Comparison of ENCODE assay signal across 17 mouse cellular contexts in genomic region chr11:54149791-54150465, GRCm38 (mm10). TPM values are rescaled to one million over a fixed set of nuclear protein-coding genes. Genes with fewer than 3 reads are reported as not detected.
A peak's percentile ranks its signal among the peaks of the same experiment; 100 is the strongest.
DNase-seq lines count a peak whose midpoint lies in the region; ATAC-seq and TF ChIP-seq lines count a peak whose summit lies in the region.
"Had no signal": no experiment of that assay in that cellular context is flagged by ENCODE, and none has a peak within 500 bp of the region (broad histone marks: within the 10 kb centered on the region; RNA-seq: fewer than 3 reads in every experiment).

No protein-coding gene starts in this region.

- H3K9me3 ChIP-seq in forebrain, embryonic 11.5 days (ENCODE audit: control insufficient read depth, low read length) = no peaks in the 10 kb centered on the region
- H3K9me3 ChIP-seq: forebrain, embryonic 12.5 days had no signal

- no peak overlapping the region for H3K27ac ChIP-seq in heart, adult 2 months
- no peak overlapping the region for H3K27ac ChIP-seq in forebrain, embryonic 11.5 days (ENCODE audit: low read depth, low read length)
- H3K27ac ChIP-seq: forebrain, embryonic 12.5 days; hindbrain, embryonic 10.5 days; layer of hippocampus, adult 2 months had no signal

- peak; percentile 8 to 19 for DNase-seq in heart, adult 2 months
- DNase-seq in heart, postnatal 36 days = no peak
- peak; percentile 13 for DNase-seq in lung, postnatal 10 days
- no peak for DNase-seq in lung, adult 18-20 months
- DNase-seq in right cerebral cortex, adult 18-20 months = no peak
- DNase-seq in natural killer cell, adult 2 months (ENCODE audit: low spot score in 2 of 2) = no peak
- no peak for DNase-seq in forebrain, embryonic 11.5 days (ENCODE audit: low spot score)
- DNase-seq: adrenal gland, postnatal 14 days; cerebellum, adult 2 months; gastrocnemius, postnatal 25 days; kidney, adult 9 months; lung, postnatal 4 days had no signal

- intact Hi-C loops in heart, adult 2 months (cut with DNase I) = loop anchor here (5.0 kb wide), 1 partner anchor 57 kb away; no protein-coding TSS in a partner anchor
- intact Hi-C loops in heart, postnatal 36 days (cut with DNase I) = loop anchor here (5.0 kb wide), 2 partner anchors 62 to 202 kb away; no protein-coding TSS in a partner anchor

- H3K36me3 ChIP-seq in heart, adult 2 months (ENCODE audit: control insufficient read depth, insufficient read depth, low read length) = no peaks in the 10 kb centered on the region
- no peaks in the 10 kb centered on the region for H3K36me3 ChIP-seq in forebrain, embryonic 11.5 days (ENCODE audit: control insufficient read depth, insufficient read depth, low read length)
- H3K36me3 ChIP-seq: forebrain, embryonic 12.5 days; hindbrain, embryonic 10.5 days had no signal

- no peaks in the 10 kb centered on the region for H3K27me3 ChIP-seq in heart, adult 2 months (ENCODE audit: control insufficient read depth, insufficient read depth, low read length)
- H3K27me3 ChIP-seq in forebrain, embryonic 11.5 days (ENCODE audit: control insufficient read depth, insufficient read depth, low read length) = no peaks in the 10 kb centered on the region
- H3K27me3 ChIP-seq: forebrain, embryonic 12.5 days had no signal

- H3K4me2 ChIP-seq in forebrain, embryonic 11.5 days (ENCODE audit: low read depth, low read length, severe bottlenecking) = no peak overlapping the region
- H3K4me2 ChIP-seq: forebrain, embryonic 12.5 days had no signal

- TF ChIP-seq POLR2A in heart, adult 2 months (IDR thresholded peaks at IDR 0.05; ENCODE audit: insufficient read depth, low read depth, low read length) = no peak

- 54% methylated on average over 3 of the region's 3 CpGs for WGBS in heart, adult 2 months
- 89% methylated on average over 3 of the region's 3 CpGs for WGBS in forebrain, embryonic 11.5 days

- TF ChIP-seq EP300 in heart, adult 2 months (IDR thresholded peaks at IDR 0.05; ENCODE audit: insufficient read depth, low read depth, low read length) = no peak

- TF ChIP-seq CTCF in heart, adult 2 months (IDR thresholded peaks at IDR 0.05) = no peak

- no peaks in the 10 kb centered on the region for H3K79me2 ChIP-seq in heart, adult 2 months (replicated peaks; ENCODE audit: control insufficient read depth, insufficient read depth, low read length)

- no peak overlapping the region for H3K9ac ChIP-seq in heart, adult 2 months (ENCODE audit: low read depth, low read length)
- H3K9ac ChIP-seq in forebrain, embryonic 11.5 days (ENCODE audit: low read length) = no peak overlapping the region
- H3K9ac ChIP-seq: forebrain, embryonic 12.5 days had no signal

- H3K4me3 ChIP-seq in heart, adult 2 months = no peak overlapping the region
- no peak overlapping the region for H3K4me3 ChIP-seq in forebrain, embryonic 11.5 days (ENCODE audit: low read depth, low read length)
- H3K4me3 ChIP-seq: forebrain, embryonic 12.5 days; hindbrain, embryonic 10.5 days; layer of hippocampus, adult 2 months had no signal

- H3K4me1 ChIP-seq in heart, adult 2 months (ENCODE audit: control insufficient read depth, insufficient read depth, low read length) = no peaks in the 10 kb centered on the region
- no peaks in the 10 kb centered on the region for H3K4me1 ChIP-seq in forebrain, embryonic 11.5 days (replicated peaks; ENCODE audit: control insufficient read depth, insufficient read depth, low read length)

- peak; percentile 43 for ATAC-seq in inflammation-experienced regulatory T-cells, adult 6 months
- ATAC-seq in forebrain, embryonic 11.5 days (replicated peaks; ENCODE audit: low FRiP score) = no peak
- ATAC-seq: CD4-positive, CD25-positive, alpha-beta regulatory T cell, adult 4 months had no signal

RNA-seq across cellular contexts. Expression of gene P4ha2, which starts 50.0 kb away (rescaled TPM):
- total RNA-seq in heart, adult 2 months (2021) = 10 to 100 TPM; 59.9 to 63.6 TPM
- polyA plus RNA-seq in heart, adult 2 months (2012; rRNA removed) = 37.4 and 62.3 TPM in 2 replicates
- 10 to 100 TPM; 44.0 to 66.1 TPM for total RNA-seq in heart, postnatal 36 days (2021)
- polyA plus RNA-seq in inflammation-experienced regulatory T-cells, adult 6 months (2017; shearing (Covaris generic)) = not detected
- 16.0 and 16.4 TPM in 2 replicates for polyA plus RNA-seq in forebrain, embryonic 11.5 days (2014; fragmentation: Nextera tagmentation; extraction: Ambion mirVana)
- polyA plus RNA-seq: CD4-positive, CD25-positive, alpha-beta regulatory T cell, adult 4 months had no signal

Comparison
In these comparisons a context has a peak if more than half of its experiments do, and no peak if none do; other contexts are left out.
1. DNase-seq: peak in heart, adult 2 months (2 of 2) and lung, postnatal 10 days (single experiment); none in heart, postnatal 36 days (0 of 2), lung, adult 18-20 months (0 of 2), right cerebral cortex, adult 18-20 months (single experiment), natural killer cell, adult 2 months (0 of 2) and forebrain, embryonic 11.5 days (single experiment).
2. RNA of gene P4ha2, which starts 50.0 kb away (polyA plus RNA-seq): 37.4 to 62.3 TPM in heart, adult 2 months and 16.0 to 16.4 TPM in forebrain, embryonic 11.5 days; not detected in inflammation-experienced regulatory T-cells, adult 6 months; every median in the first group is over 10 times any median in the second.